Mouse (Mus musculus) CH12.LX (cell line): ENCODE results near the gene Lrrc10. TPM values are rescaled to one million over a fixed set of nuclear protein-coding genes. Genes with fewer than 3 reads are reported as not detected.

Experiments
- DNase-seq: peaks from one replicate; pipeline ENCODE4 v3.0.0-alpha.2; 2013; ENCODE audit errors: extremely low read depth
- H3K27ac ChIP-seq: 2 replicates; pipeline ENCODE4 v1.5.1; 2012; ENCODE audit warnings: low read depth, mild to moderate bottlenecking, control low read depth, moderate library complexity; ENCODE audit not compliant: insufficient read depth
- H3K27me3 ChIP-seq: replicated peaks from 2 replicates; pipeline ENCODE3; 2012; ENCODE audit warnings: inconsistent platforms
- H3K36me3 ChIP-seq, 2 experiments: replicated peaks in 1 of 2; 2 replicates each; pipeline versions ENCODE3 to v1.6.1; 2012; ENCODE audit warnings: inconsistent platforms in 1 of 2, low read length in 1 of 2, mild to moderate bottlenecking in 1 of 2, mixed read lengths in 1 of 2, moderate library complexity in 1 of 2; ENCODE audit not compliant: control insufficient read depth in 1 of 2, insufficient read depth in 1 of 2
- H3K4me1 ChIP-seq, 2 experiments: 2 replicates each; pipeline ENCODE4 v1.6.1; 2012; ENCODE audit warnings: inconsistent platforms in 1 of 2, moderate library complexity in 1 of 2; ENCODE audit not compliant: insufficient read depth in 2 of 2, control insufficient read depth in 1 of 2
- H3K4me2 ChIP-seq: 2 replicates; pipeline ENCODE4 v1.6.1; 2012; ENCODE audit warnings: low read depth, mild to moderate bottlenecking, control low read depth; ENCODE audit not compliant: poor library complexity, insufficient read depth, severe bottlenecking
- H3K4me3 ChIP-seq, 3 experiments: fragments of 150-350 bp in 1 of 3; sonication (generic) in 1 of 3; replicated peaks in 1 of 3; 2 replicates each; pipeline versions ENCODE3 to v1.5.1; 2011 to 2012; ENCODE audit warnings: low read depth in 2 of 3, low read length in 2 of 3, mild to moderate bottlenecking in 2 of 3, moderate library complexity in 2 of 3, control low read depth in 1 of 3, improper control_type of control experiment in 1 of 3, inconsistent platforms in 1 of 3, mixed read lengths in 1 of 3; ENCODE audit not compliant: poor library complexity in 1 of 3
- H3K79me2 ChIP-seq: replicated peaks from 2 replicates; pipeline ENCODE4 v1.6.1; 2012; ENCODE audit warnings: mild to moderate bottlenecking, moderate library complexity; ENCODE audit not compliant: control insufficient read depth, poor library complexity, insufficient read depth, severe bottlenecking; ENCODE audit errors: extremely low read depth
- H3K9ac ChIP-seq: 2 replicates; pipeline ENCODE4 v1.6.1; 2012; ENCODE audit warnings: low read depth, mild to moderate bottlenecking, control low read depth, moderate library complexity; ENCODE audit not compliant: insufficient read depth
- H3K9me3 ChIP-seq: replicated peaks from 2 replicates; pipeline ENCODE3; 2012; ENCODE audit warnings: low read length, inconsistent platforms, mixed read lengths
- BHLHE40 ChIP-seq: IDR thresholded peaks from 2 replicates; pipeline ENCODE4 v1.6.1; 2011; ENCODE audit warnings: mild to moderate bottlenecking, low read depth, low read length, improper control_type of control experiment
- CHD1 ChIP-seq: IDR thresholded peaks from 2 replicates; pipeline ENCODE4 v1.6.1; 2012; ENCODE audit warnings: low read depth, low read length, improper control_type of control experiment, inconsistent platforms
- CTCF ChIP-seq, 2 experiments: IDR thresholded peaks in 1 of 2; conservative IDR thresholded peaks in 1 of 2; 2 replicates each; pipeline ENCODE4 v1.5.1; 2011 to 2012; ENCODE audit warnings: low read depth in 2 of 2, low read length in 2 of 2, improper control_type of control experiment in 1 of 2, inconsistent platforms in 1 of 2, mild to moderate bottlenecking in 1 of 2, moderate library complexity in 1 of 2
- E2F4 ChIP-seq: IDR thresholded peaks from 2 replicates; pipeline ENCODE4 v1.6.1; 2011; ENCODE audit warnings: low read depth, low read length, improper control_type of control experiment; ENCODE audit not compliant: insufficient replicate concordance
- ELF1 ChIP-seq: IDR thresholded peaks from 2 replicates; pipeline ENCODE4 v1.6.1; 2014; ENCODE audit warnings: low read depth, mild to moderate bottlenecking, inconsistent platforms, low read length, improper control_type of control experiment
- GABPA ChIP-seq: IDR thresholded peaks from 2 replicates; pipeline ENCODE4 v1.6.1; 2012; ENCODE audit warnings: low read depth, low read length, improper control_type of control experiment, inconsistent platforms; ENCODE audit not compliant: insufficient replicate concordance
- HCFC1 ChIP-seq: IDR thresholded peaks from 2 replicates; pipeline ENCODE4 v1.6.1; 2012; ENCODE audit warnings: low read depth, mild to moderate bottlenecking, inconsistent platforms, low read length, improper control_type of control experiment
- IRF4 ChIP-seq: IDR thresholded peaks from 2 replicates; pipeline ENCODE4 v1.6.1; 2014; ENCODE audit warnings: low read depth, mild to moderate bottlenecking, inconsistent platforms, low read length, improper control_type of control experiment
- MAFK ChIP-seq: IDR thresholded peaks from 2 replicates; pipeline ENCODE4 v1.6.1; 2011; ENCODE audit warnings: low read length, improper control_type of control experiment; ENCODE audit not compliant: insufficient replicate concordance
- MEF2A ChIP-seq: IDR thresholded peaks from 2 replicates; pipeline ENCODE4 v1.6.1; 2014; ENCODE audit warnings: low read depth, mild to moderate bottlenecking, inconsistent platforms, low read length, improper control_type of control experiment, borderline replicate concordance
- MYC ChIP-seq: IDR thresholded peaks from 2 replicates; pipeline ENCODE4 v1.6.1; 2011; ENCODE audit warnings: low read depth, mild to moderate bottlenecking, improper control_type of control experiment, low read length
- NELFE ChIP-seq: IDR thresholded peaks from 2 replicates; pipeline ENCODE4 v1.6.1; 2011; ENCODE audit warnings: low read depth, low read length, improper control_type of control experiment
- PAX5 ChIP-seq: IDR thresholded peaks from 2 replicates; pipeline ENCODE4 v1.6.1; 2012; ENCODE audit warnings: low read length, inconsistent platforms, mixed read lengths
- POLR2AphosphoS2 ChIP-seq: IDR thresholded peaks from 2 replicates; pipeline ENCODE4 v1.6.1; 2011; ENCODE audit warnings: low read depth, low read length, improper control_type of control experiment
- RCOR1 ChIP-seq: conservative IDR thresholded peaks from 2 replicates; pipeline ENCODE4 v1.6.1; 2012; ENCODE audit warnings: low read depth, mild to moderate bottlenecking, inconsistent platforms, low read length, improper control_type of control experiment
- TBP ChIP-seq: conservative IDR thresholded peaks from 2 replicates; pipeline ENCODE4 v1.6.1; 2011; ENCODE audit warnings: low read depth, low read length, improper control_type of control experiment
- TCF12 ChIP-seq: IDR thresholded peaks from 2 replicates; pipeline ENCODE4 v1.6.1; 2014; ENCODE audit warnings: low read depth, mild to moderate bottlenecking, inconsistent platforms, low read length, improper control_type of control experiment
- ZC3H11A ChIP-seq: IDR thresholded peaks from 2 replicates; pipeline ENCODE4 v1.6.1; 2012; ENCODE audit warnings: low read depth, mild to moderate bottlenecking, inconsistent platforms, low read length, improper control_type of control experiment
- ZKSCAN1 ChIP-seq: IDR thresholded peaks from 2 replicates; pipeline ENCODE4 v1.6.1; 2012; ENCODE audit warnings: low read depth, inconsistent platforms, low read length, improper control_type of control experiment, borderline replicate concordance
- ZNF384 ChIP-seq: IDR thresholded peaks from 2 replicates; pipeline ENCODE4 v1.6.1; 2012; ENCODE audit warnings: low read depth, low read length, improper control_type of control experiment, inconsistent platforms
- dilution Hi-C: fragments of 300-500 bp; cut with MboI; formaldehyde crosslinking; loops from 2 replicates; pipeline ENCODE4 v1.14.3; 2020; ENCODE audit warnings: low sequenced_read_pairs; ENCODE audit not compliant: extremely low pct_unique_long_range_greater_than_20kb, extremely low pct_ligation_motif_present
- in situ Hi-C: fragments of 300-500 bp; cut with MboI; formaldehyde crosslinking; loops from 3 replicates; pipeline ENCODE4 v1.14.3; 2019; ENCODE audit warnings: low sequenced_read_pairs, low pct_ligation_motif_present, low pct_unique_long_range_greater_than_20kb, mixed read lengths
- polyA plus RNA-seq: library from polyadenylated mRNA; unstranded; fragments of >175 nt; gene quantifications from 2 replicates; pipeline ENCODE4 v1.2.1, GENCODE M21; 2012; ENCODE audit warnings: low read depth; ENCODE audit not compliant: insufficient read length
- total RNA-seq, 2 experiments: library from RNA; depleted of rRNA; stranded (reverse); fragments of 300-350 nt in 1 of 2; fragments of >200 nt in 1 of 2; gene quantifications; 2 replicates each; pipeline ENCODE4 v1.2.3; 2012 to 2014

Gene Lrrc10
- total and polyA plus RNA-seq, 3 experiments: not detected

GRCm38 (mm10) chr10:116998716-116999455, 46.3 kb upstream of the Lrrc10 start:
- Histone ChIP-seq H3K36me3 (no peaks in the 10 kb centered on the region), H3K4me3 (no peak overlapping the region), H3K79me2 (no peaks in the 10 kb centered on the region), H3K27ac (no peak overlapping the region), H3K4me1 (peaks cover 0 to 7% of the 10 kb centered on the region in 2 experiments; a peak in 2 of 4 replicates), H3K9ac (no peak overlapping the region), H3K27me3 (no peaks in the 10 kb centered on the region), H3K9me3 (no peaks in the 10 kb centered on the region), H3K4me2 (no peak overlapping the region)
- in situ Hi-C loops: no loop called here
- dilution Hi-C loops: no loop called here
- no peak for DNase-seq
- TF ChIP-seq E2F4: no peak
- TF ChIP-seq GABPA: no peak
- TF ChIP-seq TBP: no peak
- no peak for TF ChIP-seq IRF4
- no peak for TF ChIP-seq CTCF (conservative IDR thresholded peaks at IDR 0.05 in 1 of 2, IDR thresholded peaks at IDR 0.05 in 1 of 2; ENCODE audit: low read depth in 2 of 2, low read length in 2 of 2)
- TF ChIP-seq CHD1: no peak
- TF ChIP-seq TCF12: no peak
- no peak for TF ChIP-seq MAFK
- no peak for TF ChIP-seq MYC
- TF ChIP-seq ELF1: no peak
- no peak for TF ChIP-seq RCOR1
- TF ChIP-seq ZKSCAN1: no peak
- no peak for TF ChIP-seq HCFC1

DNA sequence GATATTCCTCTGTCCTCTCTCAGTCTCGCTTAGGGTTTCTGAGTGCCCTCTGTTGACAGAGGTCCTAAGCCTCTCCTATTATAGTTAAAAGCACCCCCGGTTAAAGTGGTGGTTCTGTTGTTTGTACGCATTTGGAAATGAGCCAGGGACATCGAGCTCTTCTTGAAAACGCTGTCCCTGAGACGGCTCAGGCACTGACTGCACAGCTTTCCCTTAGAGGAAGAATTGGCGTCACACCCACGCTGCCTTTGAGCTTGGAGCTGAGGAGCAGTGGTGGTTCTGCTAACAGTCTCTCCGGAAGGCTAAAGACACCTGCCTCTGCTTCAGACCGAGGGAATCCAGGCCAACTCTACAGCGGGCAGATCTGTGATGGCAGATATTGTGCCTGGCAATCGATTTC, 44.2 kb upstream of the Lrrc10 start:
- H3K27me3 ChIP-seq: no peaks in the 10 kb centered on the region
- in situ Hi-C loops: no loop called here
- dilution Hi-C loops: no loop called here
- no peaks in the 10 kb centered on the region for H3K9me3 ChIP-seq
- TF ChIP-seq NELFE: no peak
- no peak for TF ChIP-seq ELF1
- no peak for TF ChIP-seq MEF2A
- no peak for TF ChIP-seq PAX5
- TF ChIP-seq ZC3H11A: no peak
- TF ChIP-seq BHLHE40: no peak
- no peak for TF ChIP-seq POLR2AphosphoS2
- TF ChIP-seq ZNF384: no peak
- H3K4me3 ChIP-seq: no peak overlapping the region
- no peak for DNase-seq
- H3K4me2 ChIP-seq: no peak overlapping the region
- H3K79me2 ChIP-seq: no peaks in the 10 kb centered on the region
- no peaks in the 10 kb centered on the region for H3K36me3 ChIP-seq
- peaks cover 0 to 5% of the 10 kb centered on the region in 2 experiments; a peak in 2 of 4 replicates for H3K4me1 ChIP-seq
- H3K27ac ChIP-seq: no peak overlapping the region
- H3K9ac ChIP-seq: no peak overlapping the region
